Mouse (Mus musculus): ENCODE results near the gene Atxn1.

DNA sequence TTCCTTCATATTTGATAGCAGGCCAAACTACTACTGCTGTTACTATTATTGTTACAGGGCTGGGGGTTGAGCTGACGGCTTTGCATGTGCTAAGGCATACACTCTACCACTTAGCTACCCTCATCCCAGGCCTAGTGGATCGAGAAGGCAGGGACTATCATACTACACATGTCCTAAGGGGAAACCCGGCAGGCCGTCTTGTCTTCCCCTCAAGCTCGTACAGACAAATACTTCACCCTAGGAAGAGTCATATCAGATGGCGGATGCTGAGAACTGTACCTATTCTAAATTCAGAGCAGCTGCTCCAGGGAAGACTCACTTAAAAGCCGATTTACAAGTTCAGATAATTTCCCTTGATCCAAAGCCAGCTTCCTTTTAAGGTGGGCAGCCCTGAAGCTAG lies 40.8 kb upstream of the Atxn1 start:
- TF ChIP-seq CTCF (IDR thresholded peaks at IDR 0.05; ENCODE audit: low read depth, low read length) (no peak), POLR2A (IDR thresholded peaks at IDR 0.05; ENCODE audit: borderline replicate concordance, low read depth, low read length) (no peak)
